Mouse (Mus musculus): ENCODE measurements at regions not wholly inside any gene's neighbourhood (a gene's known extent, or its start where the extent isn't known, plus 50 kb on each side); places are given as distances from the start of the nearest gene placed in this dataset.

- Histone ChIP-seq H3K4me2 (replicated peaks; ENCODE audit: low read depth) (no peak overlapping the region), H3K9me3 (ENCODE audit: control insufficient read depth, low read length) (no peaks in the 10 kb centered on the region), H3K4me1 (replicated peaks; ENCODE audit: control insufficient read depth, insufficient read depth) (no peaks in the 10 kb centered on the region), H3K4me3 (ENCODE audit: low read depth, low read length) (no peak overlapping the region), H3K27ac (replicated peaks) (no peak overlapping the region), H3K27me3 (ENCODE audit: control insufficient read depth, insufficient read depth, low read length) (no peaks in the 10 kb centered on the region), H3K9ac (ENCODE audit: low read length) (no peak overlapping the region), H3K36me3 (ENCODE audit: control insufficient read depth, insufficient read depth, low read length) (no peaks in the 10 kb centered on the region)
- no peak for TF ChIP-seq CTCF (IDR thresholded peaks at IDR 0.05; ENCODE audit: low read depth)
- no peak for TF ChIP-seq EP300 (optimal IDR thresholded peaks at IDR 0.05)
- no peak for DNase-seq (ENCODE audit: low spot score)
- ATAC-seq (ENCODE audit: low FRiP score, low TSS enrichment) = no peak
- WGBS = 52% methylated on average over 7 of the region's 7 CpGs
Measured at GRCm38 (mm10) chr8:25331161-25331776, 507.1 kb upstream of the Adam5 start.

- Histone ChIP-seq H3K9ac (ENCODE audit: low read length) (no peak overlapping the region), H3K4me3 (ENCODE audit: low read depth, low read length) (no peak overlapping the region), H3K9me3 (ENCODE audit: control insufficient read depth, low read length) (no peaks in the 10 kb centered on the region), H3K36me3 (ENCODE audit: control insufficient read depth, insufficient read depth, low read length) (no peaks in the 10 kb centered on the region), H3K27me3 (ENCODE audit: control insufficient read depth, insufficient read depth, low read length) (no peaks in the 10 kb centered on the region), H3K4me1 (replicated peaks; ENCODE audit: control insufficient read depth, insufficient read depth) (no peaks in the 10 kb centered on the region), H3K27ac (replicated peaks) (no peak overlapping the region), H3K4me2 (replicated peaks; ENCODE audit: low read depth) (no peak overlapping the region)
- ATAC-seq (ENCODE audit: low FRiP score, low TSS enrichment) (no peak), DNase-seq (ENCODE audit: low spot score) (no peak)
- TF ChIP-seq CTCF (IDR thresholded peaks at IDR 0.05; ENCODE audit: low read depth) (no peak), EP300 (optimal IDR thresholded peaks at IDR 0.05) (no peak)
- 52% methylated on average over 1 of the region's 1 CpGs for WGBS
Measured at GRCm38 (mm10) chr8:25329791-25330190, 505.6 kb upstream of the Adam5 start.

GRCm38 (mm10) chr8:25328318-25328717 is 504.1 kb upstream of the Adam5 start:
- no peak overlapping the region for H3K4me3 ChIP-seq (ENCODE audit: low read depth, low read length)

GRCm38 (mm10) chr8:25326930-25327329 is 502.8 kb upstream of the Adam5 start:
- WGBS = 79% methylated on average over 6 of the region's 6 CpGs

More at GRCm38 (mm10) chr8:25328318-25328717, 504.1 kb upstream of the Adam5 start:
- H3K27me3 ChIP-seq (ENCODE audit: control insufficient read depth, insufficient read depth, low read length) = no peaks in the 10 kb centered on the region
- 59% methylated on average over 3 of the region's 3 CpGs for WGBS
- TF ChIP-seq CTCF (IDR thresholded peaks at IDR 0.05; ENCODE audit: low read depth) (no peak), EP300 (optimal IDR thresholded peaks at IDR 0.05) (no peak)
- no peaks in the 10 kb centered on the region for H3K36me3 ChIP-seq (ENCODE audit: control insufficient read depth, insufficient read depth, low read length)
- H3K9ac ChIP-seq (ENCODE audit: low read length) = no peak overlapping the region
- no peaks in the 10 kb centered on the region for H3K9me3 ChIP-seq (ENCODE audit: control insufficient read depth, low read length)
- 0 out of 2 replicates have a peak, but pooled peaks cover 2% of the 10 kb centered on the region for H3K4me1 ChIP-seq (replicated peaks; ENCODE audit: control insufficient read depth, insufficient read depth)
- H3K4me2 ChIP-seq (replicated peaks; ENCODE audit: low read depth) = no peak overlapping the region
- no peak overlapping the region for H3K27ac ChIP-seq (replicated peaks)
- ATAC-seq (ENCODE audit: low FRiP score, low TSS enrichment) = no peak
- no peak for DNase-seq (ENCODE audit: low spot score)

GRCm38 (mm10) chr8:25326257-25326656 is 502.1 kb upstream of the Adam5 start:
- Histone ChIP-seq H3K4me3 (ENCODE audit: low read depth, low read length) (no peak overlapping the region), H3K27ac (replicated peaks) (no peak overlapping the region), H3K27me3 (ENCODE audit: control insufficient read depth, insufficient read depth, low read length) (no peaks in the 10 kb centered on the region), H3K9ac (ENCODE audit: low read length) (no peak overlapping the region), H3K4me2 (replicated peaks; ENCODE audit: low read depth) (no peak overlapping the region), H3K9me3 (ENCODE audit: control insufficient read depth, low read length) (no peaks in the 10 kb centered on the region), H3K36me3 (ENCODE audit: control insufficient read depth, insufficient read depth, low read length) (no peaks in the 10 kb centered on the region), H3K4me1 (replicated peaks; ENCODE audit: control insufficient read depth, insufficient read depth) (0 out of 2 replicates have a peak, but pooled peaks cover 2% of the 10 kb centered on the region)
- DNase-seq (ENCODE audit: low spot score) (no peak), ATAC-seq (ENCODE audit: low FRiP score, low TSS enrichment) (no peak)
- 68% methylated on average over 12 of the region's 12 CpGs for WGBS
- TF ChIP-seq EP300 (optimal IDR thresholded peaks at IDR 0.05) (no peak), CTCF (IDR thresholded peaks at IDR 0.05; ENCODE audit: low read depth) (no peak)

More at GRCm38 (mm10) chr8:25326930-25327329, 502.8 kb upstream of the Adam5 start:
- no peaks in the 10 kb centered on the region for H3K9me3 ChIP-seq (ENCODE audit: control insufficient read depth, low read length)
- no peak overlapping the region for H3K4me3 ChIP-seq (ENCODE audit: low read depth, low read length)
- H3K4me1 ChIP-seq (replicated peaks; ENCODE audit: control insufficient read depth, insufficient read depth) = 0 out of 2 replicates have a peak, but pooled peaks cover 2% of the 10 kb centered on the region
- H3K27me3 ChIP-seq (ENCODE audit: control insufficient read depth, insufficient read depth, low read length) = no peaks in the 10 kb centered on the region
- DNase-seq (ENCODE audit: low spot score) (no peak), ATAC-seq (ENCODE audit: low FRiP score, low TSS enrichment) (no peak)
- no peak for TF ChIP-seq CTCF (IDR thresholded peaks at IDR 0.05; ENCODE audit: low read depth)
- no peak for TF ChIP-seq EP300 (optimal IDR thresholded peaks at IDR 0.05)
- no peak overlapping the region for H3K4me2 ChIP-seq (replicated peaks; ENCODE audit: low read depth)
- no peak overlapping the region for H3K27ac ChIP-seq (replicated peaks)
- no peaks in the 10 kb centered on the region for H3K36me3 ChIP-seq (ENCODE audit: control insufficient read depth, insufficient read depth, low read length)
- no peak overlapping the region for H3K9ac ChIP-seq (ENCODE audit: low read length)

- Histone ChIP-seq H3K36me3 (ENCODE audit: control insufficient read depth, insufficient read depth, low read length) (no peaks in the 10 kb centered on the region), H3K27me3 (ENCODE audit: control insufficient read depth, insufficient read depth, low read length) (no peaks in the 10 kb centered on the region), H3K9ac (ENCODE audit: low read length) (no peak overlapping the region), H3K9me3 (ENCODE audit: control insufficient read depth, low read length) (peaks cover 2% of the 10 kb centered on the region; the same call in 1 of the 2 replicates), H3K4me2 (replicated peaks; ENCODE audit: low read depth) (no peak overlapping the region), H3K4me3 (ENCODE audit: low read depth, low read length) (no peak overlapping the region), H3K27ac (replicated peaks) (peak overlapping the region; percentile 25; the same call in 1 of the 2 replicates), H3K4me1 (replicated peaks; ENCODE audit: control insufficient read depth, insufficient read depth) (0 out of 2 replicates have a peak, but pooled peaks cover 2% of the 10 kb centered on the region)
- 76% methylated on average over 9 of the region's 9 CpGs for WGBS
- ATAC-seq (ENCODE audit: low FRiP score, low TSS enrichment) = no peak
- TF ChIP-seq EP300 (optimal IDR thresholded peaks at IDR 0.05) (no peak), CTCF (IDR thresholded peaks at IDR 0.05; ENCODE audit: low read depth) (no peak)
- DNase-seq (ENCODE audit: low spot score) = no peak
Measured at GRCm38 (mm10) chr8:25324731-25325130, 500.6 kb upstream of the Adam5 start.

All from stomach, postnatal 0 days (tissue).